Mouse (Mus musculus) brain, embryonic 14.5 days (tissue): ENCODE data around the gene Gm9376.

ENCODE experiments used
- CTCF ChIP-seq: fragments of 200-500 bp; IDR thresholded peaks from 2 replicates; pipeline ENCODE4 v1.5.1; 2012; ENCODE audit warnings: inconsistent platforms, mild to moderate bottlenecking, moderate library complexity, borderline replicate concordance; ENCODE audit not compliant: insufficient read depth, insufficient read length; ENCODE audit errors: extremely low read depth
- POLR2A ChIP-seq: fragments of 200-500 bp; IDR thresholded peaks from 2 replicates; pipeline ENCODE4 v1.6.1; 2012; ENCODE audit warnings: mild to moderate bottlenecking, inconsistent platforms, borderline replicate concordance; ENCODE audit not compliant: poor library complexity, insufficient read depth, insufficient read length, severe bottlenecking; ENCODE audit errors: extremely low read depth

GRCm38 (mm10) chr14:118282272-118282671, 15.5 kb downstream of the Gm9376 start:
- TF ChIP-seq CTCF (no peak), POLR2A (no peak)
